Mouse (Mus musculus): ENCODE results near the gene Diaph2. TPM values are rescaled to one million over a fixed set of nuclear protein-coding genes. Genes with fewer than 3 reads are reported as not detected.
"Not testable (repeated sequence)": the region's sequence is repeated elsewhere in the genome, so short reads cannot be mapped to it uniquely, and the experiment has no call there.

Diaph2 gene
- total and polyA plus RNA-seq, 2 experiments from 2014 or later = 4.8 to 9.5 TPM

DNA sequence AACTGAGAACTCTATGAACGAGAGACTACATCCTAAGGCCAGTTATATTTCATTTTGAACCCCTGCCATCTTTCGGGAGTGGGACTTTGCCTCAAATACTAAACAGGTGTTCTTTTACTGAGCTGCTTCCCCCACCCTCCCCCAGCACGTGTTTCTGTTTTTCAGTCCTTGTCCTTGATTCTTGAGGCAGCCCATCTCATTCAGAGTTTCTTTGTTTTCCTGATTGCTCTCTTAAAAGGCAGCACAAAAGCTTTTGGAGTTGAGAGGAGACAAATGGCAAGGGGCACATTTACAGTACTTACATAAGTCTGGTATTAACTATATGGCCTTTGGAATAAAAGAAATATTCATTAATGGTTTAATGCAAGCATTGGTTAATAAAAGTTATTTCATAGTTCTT is 24.9 kb downstream of the Diaph2 start:
- WGBS = 63% methylated on average over 3 of the region's 3 CpGs
- no peak for TF ChIP-seq EP300 (IDR thresholded peaks at IDR 0.05; ENCODE audit: low read depth)
- TF ChIP-seq CTCF (IDR thresholded peaks at IDR 0.05; ENCODE audit: low read depth) = no peak
- no peak for ATAC-seq (ENCODE audit: insufficient read depth, low read depth)

DNA sequence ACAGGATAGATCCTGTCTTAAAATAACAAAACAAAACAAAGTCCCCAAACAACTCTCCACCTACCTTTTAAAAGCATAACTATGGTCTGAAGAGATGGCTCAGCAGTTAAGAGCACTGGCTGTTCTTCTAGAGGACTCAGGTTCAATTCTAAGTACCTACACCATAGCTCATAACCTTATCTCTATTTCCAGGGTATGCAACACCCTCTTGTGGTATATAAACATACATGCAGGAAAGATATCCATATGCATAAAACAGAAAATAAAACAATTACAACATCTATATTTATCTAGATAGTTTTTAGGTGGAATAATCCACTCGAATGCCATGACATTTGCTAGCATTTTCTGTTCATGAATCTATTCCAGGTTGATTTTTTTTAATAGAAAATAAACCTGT is 27.2 kb downstream of the Diaph2 start:
- no peak overlapping the region for H3K4me2 ChIP-seq (ENCODE audit: low read depth, low read length)
- no peaks in the 10 kb centered on the region for H3K4me1 ChIP-seq (ENCODE audit: control insufficient read depth, insufficient read depth)
- ATAC-seq (ENCODE audit: insufficient read depth, low read depth) (no peak), DNase-seq (ENCODE audit: low spot score) (no peak)
- TF ChIP-seq CTCF (IDR thresholded peaks at IDR 0.05; ENCODE audit: low read depth) (no peak), EP300 (IDR thresholded peaks at IDR 0.05; ENCODE audit: low read depth) (no peak)
- WGBS = 61% methylated on average over 1 of the region's 1 CpGs
- no peak overlapping the region for H3K4me3 ChIP-seq (ENCODE audit: low read depth, low read length)
- H3K27ac ChIP-seq (ENCODE audit: low read depth) = no peak overlapping the region
- H3K27me3 ChIP-seq (ENCODE audit: control insufficient read depth, insufficient read depth, low read length) = no peaks in the 10 kb centered on the region
- H3K9ac ChIP-seq (replicated peaks; ENCODE audit: low read depth, low read length) = no peak overlapping the region
- H3K36me3 ChIP-seq (replicated peaks; ENCODE audit: control insufficient read depth, insufficient read depth, low read length) = no peaks in the 10 kb centered on the region
- no peaks in the 10 kb centered on the region for H3K9me3 ChIP-seq (replicated peaks; ENCODE audit: control insufficient read depth, low read length)

More for the DNA sequence above, 24.9 kb downstream of the Diaph2 start:
- no peak overlapping the region for H3K4me3 ChIP-seq (ENCODE audit: low read depth, low read length)
- no peaks in the 10 kb centered on the region for H3K4me1 ChIP-seq (ENCODE audit: control insufficient read depth, insufficient read depth)
- H3K27ac ChIP-seq (ENCODE audit: low read depth) = no peak overlapping the region
- H3K4me2 ChIP-seq (ENCODE audit: low read depth, low read length) = no peak overlapping the region
- DNase-seq (ENCODE audit: low spot score) = no peak
- no peak overlapping the region for H3K9ac ChIP-seq (replicated peaks; ENCODE audit: low read depth, low read length)
- no peaks in the 10 kb centered on the region for H3K27me3 ChIP-seq (ENCODE audit: control insufficient read depth, insufficient read depth, low read length)
- H3K9me3 ChIP-seq (replicated peaks; ENCODE audit: control insufficient read depth, low read length) = no peaks in the 10 kb centered on the region
- H3K36me3 ChIP-seq (replicated peaks; ENCODE audit: control insufficient read depth, insufficient read depth, low read length) = no peaks in the 10 kb centered on the region

DNA sequence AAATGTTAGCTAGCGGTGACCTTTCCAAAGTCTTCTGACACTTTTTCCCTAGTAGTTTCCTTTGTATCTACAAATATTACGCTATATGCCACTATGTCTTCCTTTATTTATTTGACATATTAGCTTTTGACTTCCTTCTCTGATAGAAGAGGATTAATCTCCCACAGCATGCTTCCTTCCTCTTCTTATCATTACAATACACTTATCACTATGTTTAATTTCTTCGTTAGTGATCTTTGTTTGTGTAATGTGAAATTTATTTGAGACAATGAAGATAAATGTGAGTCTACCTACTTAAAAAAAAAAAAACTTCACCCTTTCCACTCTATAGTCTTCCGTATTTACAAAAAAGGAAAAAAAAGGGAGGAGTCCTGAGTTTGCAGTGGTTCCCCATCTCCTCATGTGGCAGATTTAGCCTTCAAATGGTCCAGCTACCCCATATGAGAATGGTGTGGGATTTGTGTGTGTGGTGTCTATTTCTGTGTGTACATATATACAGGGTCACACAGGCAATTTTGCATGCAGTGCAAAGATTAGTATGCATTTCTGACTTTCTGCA is 27.9 kb downstream of the Diaph2 start:
- no peak for TF ChIP-seq CTCF (IDR thresholded peaks at IDR 0.05; ENCODE audit: low read depth)
- TF ChIP-seq EP300 (IDR thresholded peaks at IDR 0.05; ENCODE audit: low read depth) = no peak
- H3K9me3 ChIP-seq (replicated peaks; ENCODE audit: control insufficient read depth, low read length) = no peaks in the 10 kb centered on the region
- no peak overlapping the region for H3K4me3 ChIP-seq (ENCODE audit: low read depth, low read length)
- no peaks in the 10 kb centered on the region for H3K36me3 ChIP-seq (replicated peaks; ENCODE audit: control insufficient read depth, insufficient read depth, low read length)
- no peak overlapping the region for H3K9ac ChIP-seq (replicated peaks; ENCODE audit: low read depth, low read length)
- no peak for DNase-seq (ENCODE audit: low spot score)
- no peak overlapping the region for H3K27ac ChIP-seq (ENCODE audit: low read depth)
- H3K4me2 ChIP-seq (ENCODE audit: low read depth, low read length) = no peak overlapping the region
- ATAC-seq (ENCODE audit: insufficient read depth, low read depth) = no peak
- WGBS = 67% methylated on average over 4 of the region's 4 CpGs
- H3K4me1 ChIP-seq (ENCODE audit: control insufficient read depth, insufficient read depth) = no peaks in the 10 kb centered on the region
- no peaks in the 10 kb centered on the region for H3K27me3 ChIP-seq (ENCODE audit: control insufficient read depth, insufficient read depth, low read length)

DNA sequence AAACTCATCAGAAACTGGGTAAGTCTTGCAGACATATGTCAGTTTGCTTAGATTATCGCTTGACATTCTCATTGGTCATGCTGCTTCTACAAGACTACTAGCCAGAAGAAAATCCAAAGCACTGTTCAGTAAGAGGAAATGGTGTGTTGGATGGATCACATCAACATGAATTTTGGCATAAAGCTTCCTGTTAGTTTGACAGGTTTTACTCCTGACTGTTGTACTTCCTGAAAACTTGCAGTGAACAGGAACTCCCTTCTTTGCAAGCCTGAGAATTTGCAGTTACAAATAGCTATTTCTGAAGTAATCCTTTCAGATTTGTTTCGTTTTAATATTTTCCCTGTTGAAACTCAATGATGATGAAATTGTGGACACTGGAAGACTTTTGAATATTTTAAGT is 32.3 kb downstream of the Diaph2 start:
- WGBS = 60% methylated on average over 2 of the region's 2 CpGs
- ATAC-seq (ENCODE audit: insufficient read depth, low read depth) = no peak
- H3K27ac ChIP-seq (ENCODE audit: low read depth) = no peak overlapping the region

DNA sequence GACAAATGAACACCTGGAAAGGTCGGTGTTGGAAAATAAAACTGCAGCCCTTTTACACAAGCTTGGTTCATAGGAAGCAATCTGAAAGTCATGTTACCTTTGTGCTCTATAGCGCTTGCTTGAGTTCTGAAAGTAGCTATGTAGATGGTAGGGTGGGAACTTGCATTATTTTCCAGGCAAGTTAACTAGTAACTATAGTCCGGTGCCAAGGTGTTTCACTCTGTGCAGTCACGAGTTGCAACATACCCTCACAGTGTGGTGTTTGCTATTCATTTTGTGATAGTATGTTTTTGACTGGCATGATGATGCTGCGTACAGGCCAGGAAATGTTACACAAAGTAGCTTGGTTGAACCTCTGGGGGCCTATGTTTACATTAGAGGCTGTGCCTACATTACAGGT is 34.5 kb downstream of the Diaph2 start:
- Histone ChIP-seq H3K36me3 (replicated peaks; ENCODE audit: control insufficient read depth, insufficient read depth, low read length) (no peaks in the 10 kb centered on the region), H3K27me3 (ENCODE audit: control insufficient read depth, insufficient read depth, low read length) (no peaks in the 10 kb centered on the region), H3K27ac (ENCODE audit: low read depth) (no peak overlapping the region), H3K9ac (replicated peaks; ENCODE audit: low read depth, low read length) (no peak overlapping the region), H3K4me2 (ENCODE audit: low read depth, low read length) (no peak overlapping the region), H3K9me3 (replicated peaks; ENCODE audit: control insufficient read depth, low read length) (no peaks in the 10 kb centered on the region), H3K4me1 (ENCODE audit: control insufficient read depth, insufficient read depth) (no peaks in the 10 kb centered on the region), H3K4me3 (ENCODE audit: low read depth, low read length) (no peak overlapping the region)
- no peak for TF ChIP-seq CTCF (IDR thresholded peaks at IDR 0.05; ENCODE audit: low read depth)
- TF ChIP-seq EP300 (IDR thresholded peaks at IDR 0.05; ENCODE audit: low read depth) = no peak
- WGBS = 82% methylated on average over 5 of the region's 5 CpGs
- no peak for ATAC-seq (ENCODE audit: insufficient read depth, low read depth)
- DNase-seq (ENCODE audit: low spot score) = no peak

More for the DNA sequence above, 32.3 kb downstream of the Diaph2 start:
- no peaks in the 10 kb centered on the region for H3K9me3 ChIP-seq (replicated peaks; ENCODE audit: control insufficient read depth, low read length)
- no peaks in the 10 kb centered on the region for H3K36me3 ChIP-seq (replicated peaks; ENCODE audit: control insufficient read depth, insufficient read depth, low read length)
- no peaks in the 10 kb centered on the region for H3K4me1 ChIP-seq (ENCODE audit: control insufficient read depth, insufficient read depth)
- no peak overlapping the region for H3K4me3 ChIP-seq (ENCODE audit: low read depth, low read length)
- no peaks in the 10 kb centered on the region for H3K27me3 ChIP-seq (ENCODE audit: control insufficient read depth, insufficient read depth, low read length)
- H3K9ac ChIP-seq (replicated peaks; ENCODE audit: low read depth, low read length) = no peak overlapping the region
- H3K4me2 ChIP-seq (ENCODE audit: low read depth, low read length) = no peak overlapping the region
- no peak for DNase-seq (ENCODE audit: low spot score)
- no peak for TF ChIP-seq EP300 (IDR thresholded peaks at IDR 0.05; ENCODE audit: low read depth)
- no peak for TF ChIP-seq CTCF (IDR thresholded peaks at IDR 0.05; ENCODE audit: low read depth)

DNA sequence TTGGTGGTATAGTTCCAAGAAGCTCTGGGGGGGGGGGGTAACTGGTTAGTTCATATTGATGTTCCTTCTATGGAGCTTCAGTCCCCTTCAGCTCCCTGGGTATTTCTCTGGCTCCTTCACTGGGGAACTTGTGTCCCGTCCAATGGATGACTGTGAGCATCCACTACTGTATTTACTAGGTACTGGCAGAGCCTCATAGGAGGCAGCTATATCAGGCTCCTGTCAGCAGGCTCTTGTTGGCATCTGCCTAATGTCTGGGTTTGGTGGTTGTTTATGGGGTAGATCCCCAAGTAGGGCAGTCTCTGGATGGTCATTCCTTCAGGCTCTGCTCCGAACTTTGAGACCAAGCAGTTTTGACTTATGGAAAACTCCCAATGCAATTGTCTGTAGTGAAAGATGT is 50.4 kb downstream of the Diaph2 start:
- H3K4me1 ChIP-seq (ENCODE audit: control insufficient read depth, insufficient read depth); H3K4me3 ChIP-seq (ENCODE audit: low read depth, low read length); H3K9ac ChIP-seq (replicated peaks; ENCODE audit: low read depth, low read length); DNase-seq (ENCODE audit: low spot score); H3K27me3 ChIP-seq (ENCODE audit: control insufficient read depth, insufficient read depth, low read length); H3K4me2 ChIP-seq (ENCODE audit: low read depth, low read length); H3K36me3 ChIP-seq (replicated peaks; ENCODE audit: control insufficient read depth, insufficient read depth, low read length); H3K9me3 ChIP-seq (replicated peaks; ENCODE audit: control insufficient read depth, low read length): not testable (repeated sequence)
- 0 out of 2 replicates have a peak overlapping the region, but pooled peaks have one; percentile 44 for H3K27ac ChIP-seq (ENCODE audit: low read depth)
- WGBS = 42% methylated on average over 2 of the region's 2 CpGs
- peak; percentile 75; the same call in 1 of the 2 replicates for ATAC-seq (ENCODE audit: insufficient read depth, low read depth)

Measured in heart, postnatal 0 days (tissue).